Mouse (Mus musculus) heart, adult 2 months (tissue): ENCODE results near the gene Trdmt1.

ENCODE experiments used
- CTCF ChIP-seq: fragments of 200-600 bp; IDR thresholded peaks from 2 replicates; pipeline ENCODE4 v1.8.1; 2022; ENCODE audit warnings: antibody characterized with exemption, mild to moderate bottlenecking, moderate library complexity
- EP300 ChIP-seq: fragments of 200-500 bp; IDR thresholded peaks from 2 replicates; pipeline ENCODE4 v1.6.1; 2011; ENCODE audit warnings: low read depth, low read length, control low read depth; ENCODE audit not compliant: insufficient read depth
- POLR2A ChIP-seq: fragments of 200-500 bp; IDR thresholded peaks from 2 replicates; pipeline ENCODE4 v1.6.1; 2011; ENCODE audit warnings: mild to moderate bottlenecking, low read depth, low read length, control low read depth; ENCODE audit not compliant: insufficient read depth

GRCm38 (mm10) chr2:13575926-13576325, 31.5 kb upstream of the Trdmt1 start:
- TF ChIP-seq CTCF = no peak
- no peak for TF ChIP-seq POLR2A
- TF ChIP-seq EP300 = no peak
